22 mouse cellular contexts compared by ENCODE assay signal in the genomic region with DNA sequence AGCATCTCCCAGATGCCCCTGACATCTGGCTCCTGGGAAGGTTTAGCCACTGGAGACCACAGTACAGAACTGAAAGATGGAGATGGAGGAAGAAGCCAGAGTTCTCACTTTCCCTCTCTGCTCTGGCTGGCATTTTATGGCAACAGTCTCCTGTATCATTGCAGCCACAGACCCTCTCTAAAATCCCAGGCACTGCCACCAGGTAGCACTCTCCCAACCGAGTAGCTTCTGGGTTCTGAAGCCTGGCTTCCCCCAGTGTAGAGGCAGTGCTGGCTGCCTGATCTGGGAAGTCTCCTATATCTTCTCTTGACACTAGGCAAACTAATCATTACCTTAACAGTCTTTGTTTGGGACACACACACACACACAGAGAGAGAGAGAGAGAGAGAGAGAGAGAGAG.
DNase-seq lines count a peak whose midpoint lies in the region; TF ChIP-seq lines count a peak whose summit lies in the region.
"Had no signal": no experiment of that assay in that cellular context is flagged by ENCODE, and none has a peak within 500 bp of the region (broad histone marks: within the 10 kb centered on the region; RNA-seq: fewer than 3 reads in every experiment).

No protein-coding gene starts in this region.

- H3K36me3 ChIP-seq in splenic B cell, adult 2 months (ENCODE audit: control insufficient read depth, insufficient read depth, low read length, poor library complexity, severe bottlenecking): no peaks in the 10 kb centered on the region
- H3K36me3 ChIP-seq: embryonic facial prominence, embryonic 13.5 days; embryonic facial prominence, embryonic 15.5 days; forebrain, embryonic 10.5 days; forebrain, embryonic 12.5 days; G1E had no signal

- no peak overlapping the region for H3K27ac ChIP-seq in layer of hippocampus, adult 2 months
- H3K27ac ChIP-seq: embryonic facial prominence, embryonic 13.5 days; embryonic facial prominence, embryonic 15.5 days; forebrain, embryonic 10.5 days; forebrain, embryonic 12.5 days had no signal

- peak; percentile 21; the same call in 1 of the 2 replicates for TF ChIP-seq CTCF in layer of hippocampus, adult 2 months (conservative IDR thresholded peaks at IDR 0.05)

- DNase-seq in layer of hippocampus, adult 2 months (ENCODE audit: low spot score in 2 of 2): no peak
- DNase-seq in layer of hippocampus, postnatal 10 days (ENCODE audit: low spot score in 2 of 2): no peak
- DNase-seq in thymus, postnatal 14 days: peak; percentile 45
- no peak for DNase-seq in thymus, postnatal 0 days (ENCODE audit: low spot score)
- peak; percentile 11 for DNase-seq in A20 (ENCODE audit: low read depth, low spot score)
- peak; percentile 32 for DNase-seq in splenic B cell, adult 2 months (ENCODE audit: low read depth, low spot score)
- no peak for DNase-seq in gastrocnemius, postnatal 10 days
- DNase-seq: adrenal gland, adult 8-10 months; adrenal gland, postnatal 14 days; adrenal gland, postnatal 36 days; cerebellum, adult 11-12 months; cerebellum, adult 2 months; cerebellum, adult 9-11 months; cerebellum, postnatal 14 days; cerebellum, postnatal 36 days; embryo, embryonic 11 days had no signal

- no peaks in the 10 kb centered on the region for H3K27me3 ChIP-seq in splenic B cell, adult 2 months (ENCODE audit: control insufficient read depth, insufficient read depth, low read length, poor library complexity, severe bottlenecking)
- H3K27me3 ChIP-seq: embryonic facial prominence, embryonic 15.5 days; forebrain, embryonic 12.5 days had no signal

- no peak overlapping the region for H3K4me3 ChIP-seq in layer of hippocampus, adult 2 months
- H3K4me3 ChIP-seq: embryonic facial prominence, embryonic 13.5 days; embryonic facial prominence, embryonic 15.5 days; erythroblast, embryonic 14.5 days; forebrain, embryonic 10.5 days; forebrain, embryonic 12.5 days had no signal

Comparison
In these comparisons a context has a peak if more than half of its experiments do, and no peak if none do; other contexts are left out.
1. DNase-seq: peak in thymus, postnatal 14 days (single experiment), A20 (single experiment) and splenic B cell, adult 2 months (single experiment); none in layer of hippocampus, adult 2 months (0 of 2), layer of hippocampus, postnatal 10 days (0 of 2), thymus, postnatal 0 days (single experiment) and gastrocnemius, postnatal 10 days (single experiment).